Comparison of ENCODE assay signal across 8 mouse cellular contexts in the genomic region with DNA sequence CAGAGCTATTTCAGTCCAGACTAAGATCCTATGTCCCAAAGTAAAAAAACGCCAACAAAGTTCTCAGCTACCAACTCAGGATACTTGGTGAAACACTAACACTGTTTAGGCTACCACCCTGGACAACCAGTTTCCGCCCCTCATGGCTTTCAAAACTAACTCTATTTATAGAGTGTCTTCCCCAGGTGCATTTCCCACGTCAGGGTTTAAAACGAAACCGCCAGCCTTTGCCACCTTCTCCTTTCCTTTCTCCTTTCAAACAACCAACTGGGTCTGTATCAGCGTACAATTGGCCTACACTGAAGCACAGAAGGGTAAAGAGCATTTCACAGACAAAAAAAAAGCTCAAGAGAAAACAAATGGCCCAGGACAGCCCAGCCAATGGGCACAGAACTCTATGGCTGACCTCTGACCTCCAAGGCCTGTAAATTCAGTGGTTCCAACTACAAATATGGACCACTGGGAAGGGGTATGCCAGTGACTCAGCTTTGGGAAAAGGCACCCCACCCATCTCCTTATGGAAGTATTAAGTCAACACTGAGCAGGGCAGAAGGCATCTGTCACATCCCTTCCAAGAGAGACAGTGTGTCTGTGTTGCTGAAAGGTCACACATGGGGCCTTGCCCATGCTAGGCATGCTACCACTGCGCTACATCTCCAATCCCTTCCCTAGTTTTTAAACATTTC. TPM values are rescaled to one million over a fixed set of nuclear protein-coding genes. Genes with fewer than 3 reads are reported as not detected.
A peak's percentile ranks its signal among the peaks of the same experiment; 100 is the strongest.
DNase-seq lines count a peak whose midpoint lies in the region; ATAC-seq and TF ChIP-seq lines count a peak whose summit lies in the region.

No protein-coding gene starts in this region.

- 72% methylated on average over 7 of the region's 7 CpGs for WGBS in lung, embryonic 14.5 days
- 80% methylated on average over 7 of the region's 7 CpGs for WGBS in forebrain, embryonic 14.5 days
- WGBS in liver, embryonic 12.5 days (ENCODE audit: insufficient replicate concordance), result 65% methylated on average over 7 of the region's 7 CpGs
- 71% methylated on average over 7 of the region's 7 CpGs for WGBS in stomach, embryonic 14.5 days

- H3K9ac ChIP-seq in lung, embryonic 14.5 days, result peak overlapping the region; percentile 94; the same call in 1 of the 2 replicates
- H3K9ac ChIP-seq in forebrain, embryonic 14.5 days (ENCODE audit: low read length), result peak overlapping the region; percentile 9; the same call in 1 of the 2 replicates
- peak overlapping the region; percentile 97 for H3K9ac ChIP-seq in liver, embryonic 12.5 days
- H3K9ac ChIP-seq in stomach, embryonic 14.5 days (replicated peaks; ENCODE audit: low read depth, low read length), result no peak overlapping the region

- TF ChIP-seq CTCF in lung, embryonic 14.5 days (IDR thresholded peaks at IDR 0.05; ENCODE audit: low read depth), result no peak

- no peak for DNase-seq in lung, embryonic 14.5 days
- DNase-seq in lung, postnatal 14 days, result no peak
- DNase-seq in forebrain, embryonic 14.5 days (ENCODE audit: low spot score), result no peak
- no peak for DNase-seq in left cerebral cortex, postnatal 14 days (ENCODE audit: low spot score in 2 of 2)
- no peak for DNase-seq in c-Kit-positive CD71-positive TER-119-positive erythroid progenitor cells, embryonic 14.5 days (ENCODE audit: low spot score)
- DNase-seq in cerebellum, adult 9-10 months, result no peak

- peaks cover 31% of the 10 kb centered on the region for H3K4me1 ChIP-seq in lung, embryonic 14.5 days (ENCODE audit: insufficient read depth)
- H3K4me1 ChIP-seq in forebrain, embryonic 14.5 days (ENCODE audit: control insufficient read depth, insufficient read depth, low read length), result peaks cover 45% of the 10 kb centered on the region
- peaks cover 75% of the 10 kb centered on the region for H3K4me1 ChIP-seq in liver, embryonic 12.5 days
- peaks cover 34% of the 10 kb centered on the region for H3K4me1 ChIP-seq in stomach, embryonic 14.5 days (ENCODE audit: control insufficient read depth, insufficient read depth, low read length)

- 0 out of 2 replicates have a peak, but pooled peaks cover 2% of the 10 kb centered on the region for H3K27me3 ChIP-seq in lung, embryonic 14.5 days (ENCODE audit: insufficient read depth, low read length)
- H3K27me3 ChIP-seq in forebrain, embryonic 14.5 days (replicated peaks; ENCODE audit: control insufficient read depth, insufficient read depth, low read length), result no peaks in the 10 kb centered on the region
- H3K27me3 ChIP-seq in liver, embryonic 12.5 days (replicated peaks), result no peaks in the 10 kb centered on the region
- no peaks in the 10 kb centered on the region for H3K27me3 ChIP-seq in stomach, embryonic 14.5 days (ENCODE audit: control insufficient read depth, insufficient read depth, low read length)

- H3K27ac ChIP-seq in lung, embryonic 14.5 days (ENCODE audit: low read depth), result no peak overlapping the region
- H3K27ac ChIP-seq in forebrain, embryonic 14.5 days (ENCODE audit: low read depth, low read length), result no peak overlapping the region
- H3K27ac ChIP-seq in liver, embryonic 12.5 days, result peak overlapping the region; percentile 95
- no peak overlapping the region; the same call in 1 of the 2 replicates for H3K27ac ChIP-seq in stomach, embryonic 14.5 days (ENCODE audit: low read length)

- peak overlapping the region; percentile 90; the same call in 1 of the 2 replicates for H3K4me3 ChIP-seq in lung, embryonic 14.5 days (ENCODE audit: low read depth, low read length)
- H3K4me3 ChIP-seq in forebrain, embryonic 14.5 days (ENCODE audit: low read depth, low read length), result peak overlapping the region; percentile 91; the same call in 1 of the 2 replicates
- H3K4me3 ChIP-seq in liver, embryonic 12.5 days, result peak overlapping the region; percentile 90
- H3K4me3 ChIP-seq in stomach, embryonic 14.5 days (ENCODE audit: low read depth, low read length), result peak overlapping the region; percentile 57; the same call in 1 of the 2 replicates

- no peaks in the 10 kb centered on the region for H3K36me3 ChIP-seq in lung, embryonic 14.5 days (ENCODE audit: insufficient read depth)
- H3K36me3 ChIP-seq in forebrain, embryonic 14.5 days (ENCODE audit: control insufficient read depth, insufficient read depth, low read length), result no peaks in the 10 kb centered on the region
- H3K36me3 ChIP-seq in liver, embryonic 12.5 days, result peaks cover 45% of the 10 kb centered on the region
- no peaks in the 10 kb centered on the region for H3K36me3 ChIP-seq in stomach, embryonic 14.5 days (ENCODE audit: control insufficient read depth, insufficient read depth, low read length)

- intact Hi-C loops in left cerebral cortex, postnatal 14 days (cut with DNase I), result loop anchor here (5.0 kb wide), 1 partner anchor 47 kb away; no protein-coding TSS in a partner anchor

- H3K9me3 ChIP-seq in lung, embryonic 14.5 days (ENCODE audit: low read depth, low read length), result no peaks in the 10 kb centered on the region
- no peaks in the 10 kb centered on the region for H3K9me3 ChIP-seq in forebrain, embryonic 14.5 days (replicated peaks; ENCODE audit: control insufficient read depth, low read length)
- H3K9me3 ChIP-seq in liver, embryonic 12.5 days (replicated peaks), result no peaks in the 10 kb centered on the region
- H3K9me3 ChIP-seq in stomach, embryonic 14.5 days (ENCODE audit: control insufficient read depth, low read depth, low read length), result no peaks in the 10 kb centered on the region

- ATAC-seq in lung, embryonic 14.5 days (ENCODE audit: insufficient read depth), result no peak
- ATAC-seq in forebrain, embryonic 14.5 days, result no peak
- no peak for ATAC-seq in liver, embryonic 12.5 days
- no peak for ATAC-seq in stomach, embryonic 14.5 days (ENCODE audit: insufficient number of reproducible peaks, insufficient read depth, low FRiP score, low read depth)

- peak overlapping the region; percentile 87 for H3K4me2 ChIP-seq in lung, embryonic 14.5 days
- peak overlapping the region; percentile 67 for H3K4me2 ChIP-seq in forebrain, embryonic 14.5 days (ENCODE audit: low read length)
- H3K4me2 ChIP-seq in liver, embryonic 12.5 days, result peak overlapping the region; percentile 90
- peak overlapping the region; percentile 79 for H3K4me2 ChIP-seq in stomach, embryonic 14.5 days (replicated peaks; ENCODE audit: low read depth, low read length)

RNA-seq across cellular contexts. Expression of a gene that starts 2.8 kb away (rescaled TPM):
- polyA plus RNA-seq in lung, embryonic 14.5 days (2014; fragmentation: Nextera tagmentation; extraction: Ambion mirVana), result 128 and 133 TPM in 2 replicates
- 74.1 and 74.4 TPM in 2 replicates for polyA plus RNA-seq in forebrain, embryonic 14.5 days (2014; fragmentation: Nextera tagmentation; extraction: Ambion mirVana)
- 161 and 169 TPM in 2 replicates for polyA plus RNA-seq in liver, embryonic 12.5 days (2016; fragmentation: Nextera tagmentation; extraction: Ambion mirVana)
- polyA plus RNA-seq in stomach, embryonic 14.5 days (2014; fragmentation: Nextera tagmentation; extraction: Ambion mirVana), result 95.3 and 102 TPM in 2 replicates
- total RNA-seq in left cerebral cortex, postnatal 14 days (2021), result 10 to 100 TPM; 31.2 to 32.0 TPM
